Mouse (Mus musculus): ENCODE measurements around the gene Meox1.

The Meox1 gene

DNA sequence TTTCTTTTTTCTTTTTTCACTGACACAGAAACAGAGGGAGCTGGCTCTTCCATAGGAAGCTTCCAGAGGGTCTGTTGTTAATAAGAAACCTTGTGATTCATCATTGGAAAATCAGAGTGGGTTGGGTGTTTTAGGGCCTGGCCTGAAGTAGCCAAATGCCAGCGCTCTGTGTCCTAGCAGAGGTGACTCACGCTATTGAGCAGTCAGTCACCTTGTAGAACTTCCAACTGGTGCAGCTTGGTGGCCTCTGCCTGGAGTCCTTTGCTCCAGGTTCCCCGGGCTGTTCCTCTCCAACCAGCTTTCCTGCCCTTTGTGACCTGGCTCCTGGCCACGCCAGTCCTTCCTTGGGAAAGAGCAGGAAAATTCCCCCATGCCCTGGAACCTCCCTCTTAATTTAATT lies 44.9 kb downstream of the Meox1 start:
- no peak for DNase-seq (ENCODE audit: low spot score)

DNA sequence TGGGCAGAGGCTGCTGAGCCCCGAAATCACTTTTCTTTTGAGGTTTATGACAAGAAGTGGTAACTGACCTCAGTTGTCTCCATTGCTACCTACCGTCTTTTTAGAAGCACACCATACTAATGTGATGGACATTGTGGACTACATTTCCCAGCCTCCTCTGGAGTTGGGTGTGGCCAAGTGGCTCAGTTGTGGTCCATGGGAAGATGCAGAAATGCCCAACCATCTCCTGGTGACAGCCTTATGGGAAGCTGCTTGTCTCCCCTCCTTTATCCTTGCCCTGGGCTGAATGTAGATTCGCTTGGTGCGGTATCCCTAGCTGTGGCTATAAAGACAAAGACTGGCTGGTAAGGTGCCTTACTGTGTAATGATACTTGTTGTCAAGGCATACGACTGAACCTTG lies 46.7 kb downstream of the Meox1 start:
- DNase-seq (ENCODE audit: low spot score), result no peak

GRCm38 (mm10) chr11:101842773-101843163 lies 51.4 kb downstream of the Meox1 start:
- DNase-seq (ENCODE audit: low spot score), result no peak

GRCm38 (mm10) chr11:101841998-101842772 lies 52.0 kb downstream of the Meox1 start:
- DNase-seq (ENCODE audit: low spot score), result no peak

DNA sequence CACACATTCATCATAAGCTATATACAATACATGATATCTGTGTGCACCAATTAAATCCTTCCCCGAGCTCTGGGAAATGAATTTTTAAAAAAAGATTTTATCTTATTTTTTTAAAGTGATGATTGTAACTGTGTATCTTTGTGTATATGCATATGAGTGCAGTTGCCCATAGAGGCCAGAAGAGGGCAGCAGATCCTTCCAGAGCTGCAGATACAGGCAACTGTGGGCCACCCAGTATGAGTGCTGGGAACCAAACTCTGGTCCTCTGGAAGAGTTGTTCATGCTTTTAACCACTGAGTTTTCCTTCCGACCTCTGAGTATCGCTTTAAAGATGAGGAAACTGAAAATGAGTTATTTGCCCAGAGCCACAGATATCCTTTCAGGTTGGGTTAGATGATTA lies 53.8 kb downstream of the Meox1 start:
- no peak for DNase-seq (ENCODE audit: low spot score)

DNA sequence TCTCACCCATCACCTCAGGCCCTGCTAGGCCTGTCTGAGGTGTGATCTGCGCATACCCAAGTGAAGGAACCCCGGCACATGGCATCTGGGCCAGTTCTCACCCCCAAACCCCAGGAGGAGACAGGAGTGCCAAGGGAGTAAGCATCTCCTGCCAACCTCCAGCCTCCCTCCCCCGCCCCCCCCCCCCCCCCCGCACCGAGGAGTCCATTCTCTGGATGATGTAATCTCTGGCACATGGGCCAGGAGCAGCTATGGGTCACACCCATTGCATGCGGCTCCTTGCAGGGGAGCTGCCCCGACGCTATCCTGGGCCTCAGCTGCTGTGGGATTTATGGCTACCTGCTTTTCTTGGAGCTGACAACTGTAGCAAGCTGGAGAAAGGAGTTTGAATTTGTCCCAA lies 54.7 kb downstream of the Meox1 start:
- DNase-seq (ENCODE audit: low spot score), result no peak

- DNase-seq (ENCODE audit: low spot score), result no peak
These were observed 62.2 kb downstream of the Meox1 start for GRCm38 (mm10) chr11:101832001-101832400.

DNA sequence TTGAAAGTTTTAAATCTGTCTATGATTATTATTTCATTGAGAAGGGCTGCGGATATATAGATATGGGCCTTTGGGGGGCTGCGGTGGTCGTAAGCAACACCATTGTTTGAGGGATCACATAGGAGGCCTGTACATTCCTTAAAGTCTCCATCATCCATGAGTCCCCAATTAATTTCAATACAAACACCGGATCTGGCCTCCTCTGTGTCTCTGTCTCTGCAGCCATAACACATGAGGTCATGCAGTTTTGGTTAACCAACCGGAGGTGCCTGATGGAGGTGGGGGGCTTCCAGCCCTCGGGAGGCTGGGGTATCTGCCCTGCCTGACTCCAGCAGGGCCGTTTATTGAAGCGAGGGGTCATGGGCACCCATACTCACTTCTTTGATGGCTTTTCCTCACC lies 63.6 kb downstream of the Meox1 start:
- no peak for DNase-seq (ENCODE audit: low spot score)

DNA sequence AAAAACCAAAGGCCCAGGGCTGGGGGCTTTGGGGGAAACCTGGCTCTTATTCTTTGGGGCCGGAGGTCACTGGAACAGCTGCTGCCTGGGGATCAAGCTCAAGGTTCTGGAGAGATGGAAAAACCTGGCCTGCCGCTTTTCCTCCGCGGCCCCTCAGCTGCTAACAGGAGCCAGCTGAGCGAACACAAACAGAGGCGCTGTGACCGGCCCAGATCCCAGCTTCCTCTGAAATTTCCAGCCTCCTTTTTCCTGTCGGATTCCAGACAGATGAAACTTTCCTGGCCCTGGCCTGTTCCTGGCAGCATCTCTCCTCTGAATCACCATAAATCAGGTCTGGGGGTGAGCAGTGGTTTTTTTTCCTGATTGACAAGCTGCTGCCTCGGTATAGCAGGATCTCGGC lies 64.1 kb downstream of the Meox1 start:
- peak; percentile 29 for DNase-seq (ENCODE audit: low spot score)

GRCm38 (mm10) chr11:101828718-101829117 lies 65.5 kb downstream of the Meox1 start:
- no peak for DNase-seq (ENCODE audit: low spot score)

All from yolk sac, embryonic 10.5 days (tissue).